9 mouse cellular contexts compared by ENCODE assay signal in genomic region chr13:19158484-19158883, GRCm38 (mm10).
DNase-seq lines count a peak whose midpoint lies in the region; ATAC-seq and TF ChIP-seq lines count a peak whose summit lies in the region.
"Had no signal": no experiment of that assay in that cellular context is flagged by ENCODE, and none has a peak within 500 bp of the region (broad histone marks: within the 10 kb centered on the region; RNA-seq: fewer than 3 reads in every experiment).

No protein-coding gene starts in this region.

- TF ChIP-seq CTCF in intestine, postnatal 0 days (IDR thresholded peaks at IDR 0.05; ENCODE audit: low read depth), result peak; percentile 83

- DNase-seq in CD4-positive helper T cell, adult 2 months (ENCODE audit: low read depth, low spot score), result peak; percentile 42
- DNase-seq in R1 (ENCODE audit: low read depth, low spot score), result peak; percentile 73
- DNase-seq in embryo, embryonic 10.5 days (ENCODE audit: low spot score), result peak; percentile 74
- DNase-seq in kidney, postnatal 10 days, result peak; percentile 56
- peak; percentile 57 for DNase-seq in lung, postnatal 10 days
- DNase-seq in thymus, postnatal 25 days, result peak; percentile 58

- WGBS in intestine, postnatal 0 days, result 27% methylated on average over 4 of the region's 4 CpGs
- 25% methylated on average over 4 of the region's 4 CpGs for WGBS in intestine, embryonic 16.5 days

- H3K4me2 ChIP-seq in intestine, postnatal 0 days (replicated peaks; ENCODE audit: low read depth), result no peak overlapping the region
- H3K4me2 ChIP-seq in intestine, embryonic 16.5 days (ENCODE audit: low read depth, low read length), result no peak overlapping the region
- H3K4me2 ChIP-seq: limb, embryonic 15.5 days had no signal

- H3K4me1 ChIP-seq in intestine, postnatal 0 days (replicated peaks; ENCODE audit: control insufficient read depth, insufficient read depth, low read length), result no peaks in the 10 kb centered on the region
- H3K4me1 ChIP-seq in intestine, embryonic 16.5 days (ENCODE audit: control insufficient read depth, insufficient read depth, low read length), result no peaks in the 10 kb centered on the region
- H3K4me1 ChIP-seq: limb, embryonic 15.5 days had no signal

- no peaks in the 10 kb centered on the region for H3K9me3 ChIP-seq in intestine, postnatal 0 days (ENCODE audit: control insufficient read depth)
- no peaks in the 10 kb centered on the region for H3K9me3 ChIP-seq in intestine, embryonic 16.5 days (ENCODE audit: control insufficient read depth, low read length)
- H3K9me3 ChIP-seq: limb, embryonic 15.5 days had no signal

- no peak overlapping the region for H3K9ac ChIP-seq in intestine, postnatal 0 days (ENCODE audit: low read depth, low read length)
- H3K9ac ChIP-seq in intestine, embryonic 16.5 days (ENCODE audit: low read depth, low read length), result no peak overlapping the region
- H3K9ac ChIP-seq: limb, embryonic 15.5 days had no signal

- H3K27ac ChIP-seq in intestine, postnatal 0 days (ENCODE audit: low read depth, low read length), result no peak overlapping the region
- no peak overlapping the region for H3K27ac ChIP-seq in intestine, embryonic 16.5 days (ENCODE audit: low read length)
- H3K27ac ChIP-seq: limb, embryonic 15.5 days had no signal

- no peak overlapping the region for H3K4me3 ChIP-seq in intestine, postnatal 0 days (ENCODE audit: low read depth, low read length)
- H3K4me3 ChIP-seq in intestine, embryonic 16.5 days (ENCODE audit: low read length), result no peak overlapping the region
- H3K4me3 ChIP-seq: limb, embryonic 15.5 days had no signal

- no peaks in the 10 kb centered on the region for H3K27me3 ChIP-seq in intestine, postnatal 0 days (replicated peaks; ENCODE audit: control insufficient read depth, insufficient read depth, low read length)
- no peaks in the 10 kb centered on the region for H3K27me3 ChIP-seq in intestine, embryonic 16.5 days (replicated peaks; ENCODE audit: control insufficient read depth, insufficient read depth, low read length)
- H3K27me3 ChIP-seq: limb, embryonic 15.5 days had no signal

- no peak for ATAC-seq in intestine, postnatal 0 days
- no peak for ATAC-seq in intestine, embryonic 16.5 days

- H3K36me3 ChIP-seq in intestine, postnatal 0 days (ENCODE audit: control insufficient read depth, insufficient read depth), result no peaks in the 10 kb centered on the region
- no peaks in the 10 kb centered on the region for H3K36me3 ChIP-seq in intestine, embryonic 16.5 days (ENCODE audit: control insufficient read depth, insufficient read depth, low read length)
- H3K36me3 ChIP-seq: limb, embryonic 15.5 days had no signal
